Mouse (Mus musculus): ENCODE results near the gene A530084C06Rik. TPM values are rescaled to one million over a fixed set of nuclear protein-coding genes. Genes with fewer than 3 reads are reported as not detected.

A530084C06Rik gene
- polyA plus RNA-seq, 1 experiment from 2014 or later: not detected

DNA sequence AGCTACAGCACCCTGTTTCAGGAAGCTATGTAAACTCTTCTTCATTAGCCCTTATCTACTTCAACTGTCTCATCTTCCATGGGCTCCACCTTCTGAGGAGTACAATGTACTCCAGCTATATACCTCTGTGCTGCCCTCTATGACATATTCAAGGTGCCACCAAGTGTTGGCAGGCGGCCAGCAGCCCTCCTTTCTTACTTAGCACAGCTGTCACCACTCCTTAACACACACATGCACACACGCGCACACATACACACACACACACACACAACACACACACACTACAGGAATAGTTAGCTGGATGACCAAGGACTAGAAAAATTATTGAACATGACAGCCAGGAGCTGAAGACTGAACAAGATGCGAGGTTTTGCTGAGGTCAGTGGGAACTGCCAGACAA, 34.2 kb downstream of the A530084C06Rik start:
- Histone ChIP-seq H3K4me1 (no peaks in the 10 kb centered on the region), H3K27ac (replicated peaks) (no peak overlapping the region), H3K9me3 (replicated peaks) (no peaks in the 10 kb centered on the region), H3K27me3 (ENCODE audit: low read depth, poor library complexity, severe bottlenecking) (no peaks in the 10 kb centered on the region), H3K4me3 (no peak overlapping the region), H3K36me3 (no peaks in the 10 kb centered on the region)
- WGBS: 89% methylated on average over 4 of the region's 4 CpGs
- DNase-seq (ENCODE audit: low spot score): no peak

DNA sequence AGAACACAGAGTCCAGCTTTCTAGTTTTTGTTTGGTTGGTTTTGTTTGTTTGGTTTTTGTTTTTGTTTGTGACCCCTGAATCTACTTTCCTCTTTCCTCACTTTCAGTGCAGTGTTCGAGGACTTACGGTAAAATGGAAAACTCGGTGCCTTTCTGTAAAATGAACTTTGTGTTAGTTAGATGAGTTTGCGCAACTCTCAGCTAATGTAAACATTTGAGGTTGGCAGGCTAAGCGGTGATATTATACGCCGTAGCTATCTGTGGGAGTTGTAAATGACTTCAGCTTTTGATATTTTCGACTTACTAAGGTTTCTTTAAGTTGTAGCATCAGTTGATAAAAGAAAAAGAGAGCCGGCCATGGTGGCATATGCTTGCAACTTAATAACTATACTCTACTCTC, 40.2 kb downstream of the A530084C06Rik start:
- no peak for DNase-seq (ENCODE audit: low spot score)
- 92% methylated on average over 9 of the region's 9 CpGs for WGBS
- Histone ChIP-seq H3K36me3 (no peaks in the 10 kb centered on the region), H3K4me3 (no peak overlapping the region), H3K4me1 (no peaks in the 10 kb centered on the region), H3K27me3 (ENCODE audit: low read depth, poor library complexity, severe bottlenecking) (no peaks in the 10 kb centered on the region), H3K27ac (replicated peaks) (no peak overlapping the region), H3K9me3 (replicated peaks) (no peaks in the 10 kb centered on the region)

DNA sequence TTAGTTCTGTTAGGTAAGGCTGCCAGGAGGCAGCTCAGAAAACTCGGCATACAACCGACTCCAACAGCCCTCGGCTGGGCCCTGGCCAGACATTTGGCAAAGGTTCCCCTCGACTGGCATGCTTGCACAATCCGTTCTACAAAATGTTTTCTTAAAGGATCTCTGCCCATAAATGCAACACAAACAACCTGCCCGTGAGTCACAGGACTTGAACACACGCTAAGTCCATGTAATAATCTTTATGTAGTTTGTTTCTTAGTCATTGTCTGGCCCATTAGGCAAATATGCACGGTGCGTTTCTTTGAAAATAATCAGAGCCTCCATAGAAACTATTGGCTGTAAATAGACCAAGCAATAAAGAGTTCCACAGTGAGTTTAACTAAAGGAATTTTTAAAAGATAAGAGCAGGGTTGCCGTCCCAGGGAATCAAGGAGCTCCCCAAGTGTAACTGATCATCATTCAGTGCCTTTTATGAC, 40.7 kb downstream of the A530084C06Rik start:
- no peak overlapping the region for H3K27ac ChIP-seq (replicated peaks)
- H3K36me3 ChIP-seq: no peaks in the 10 kb centered on the region
- WGBS: 81% methylated on average over 10 of the region's 10 CpGs
- no peaks in the 10 kb centered on the region for H3K4me1 ChIP-seq
- H3K9me3 ChIP-seq (replicated peaks): no peaks in the 10 kb centered on the region
- DNase-seq (ENCODE audit: low spot score): no peak
- H3K27me3 ChIP-seq (ENCODE audit: low read depth, poor library complexity, severe bottlenecking): no peaks in the 10 kb centered on the region
- H3K4me3 ChIP-seq: no peak overlapping the region

DNA sequence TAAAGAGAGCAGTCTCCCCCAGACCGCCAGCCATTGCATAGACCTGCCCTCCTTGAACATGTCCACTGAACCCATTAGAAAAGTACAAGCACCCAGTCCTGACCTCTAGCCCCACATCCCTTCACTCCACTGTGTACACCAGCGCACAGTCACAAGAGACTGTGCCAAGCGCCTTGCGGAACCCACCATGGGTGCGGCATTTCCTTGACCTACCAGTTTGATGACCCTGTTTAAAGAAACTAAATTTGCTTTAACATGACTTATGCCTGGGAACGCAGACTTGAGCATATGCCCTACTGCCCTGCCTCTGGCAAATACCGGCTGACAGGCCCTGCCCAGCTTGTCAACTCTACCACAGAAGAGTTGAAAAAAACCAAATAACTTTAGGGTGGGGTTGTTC, 43.9 kb downstream of the A530084C06Rik start:
- Histone ChIP-seq H3K4me1 (no peaks in the 10 kb centered on the region), H3K4me3 (no peak overlapping the region), H3K9me3 (replicated peaks) (no peaks in the 10 kb centered on the region), H3K27ac (replicated peaks) (no peak overlapping the region), H3K27me3 (ENCODE audit: low read depth, poor library complexity, severe bottlenecking) (no peaks in the 10 kb centered on the region), H3K36me3 (no peaks in the 10 kb centered on the region)
- no peak for DNase-seq (ENCODE audit: low spot score)
- 96% methylated on average over 7 of the region's 7 CpGs for WGBS

DNA sequence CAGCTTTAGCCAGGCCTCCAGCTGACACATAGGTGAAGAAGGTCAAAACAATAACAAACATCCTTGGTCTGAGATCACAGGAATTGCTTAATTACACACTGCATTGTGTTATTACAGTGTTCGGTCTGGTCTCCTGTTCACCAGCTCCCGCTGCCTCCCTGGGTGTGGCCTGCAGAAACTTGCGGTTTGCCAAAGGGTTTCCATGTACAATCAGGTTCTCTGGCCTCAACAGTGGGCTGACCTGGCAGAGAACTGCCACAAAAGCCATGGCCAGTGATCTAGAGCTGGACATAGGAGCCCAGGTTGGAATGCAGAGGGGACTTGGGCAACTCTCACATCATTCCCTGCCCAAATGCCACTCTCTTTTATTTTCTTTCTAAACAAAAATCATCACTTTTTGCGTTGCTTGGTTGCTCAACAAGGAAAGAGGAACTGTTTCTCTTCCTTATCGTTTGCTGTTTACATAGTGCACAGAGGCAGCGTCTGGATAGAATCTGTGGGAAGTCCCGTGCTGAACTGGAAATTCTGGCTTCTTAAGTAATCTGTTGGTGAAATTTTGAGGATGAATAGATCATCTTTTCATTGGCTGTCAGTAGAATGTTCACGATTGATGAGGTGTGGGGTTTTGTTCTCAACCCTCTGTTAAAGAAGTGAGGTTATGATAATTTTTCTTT, 52.5 kb downstream of the A530084C06Rik start:
- 79% methylated on average over 8 of the region's 8 CpGs for WGBS
- H3K27me3 ChIP-seq (ENCODE audit: low read depth, poor library complexity, severe bottlenecking): no peaks in the 10 kb centered on the region
- no peaks in the 10 kb centered on the region for H3K4me1 ChIP-seq
- no peaks in the 10 kb centered on the region for H3K36me3 ChIP-seq
- no peak for DNase-seq (ENCODE audit: low spot score)
- H3K4me3 ChIP-seq: no peak overlapping the region
- no peaks in the 10 kb centered on the region for H3K9me3 ChIP-seq (replicated peaks)
- H3K27ac ChIP-seq (replicated peaks): no peak overlapping the region

Other genes with a start within 250 kb of the A530084C06Rik start
- gene Foxq1, start 3.2 kb downstream of the A530084C06Rik start, polyA plus RNA-seq (2016; fragmentation: Nextera tagmentation; extraction: Ambion mirVana): 0.70 and 1.5 TPM in 2 replicates
- 7.0 and 7.1 TPM in 2 replicates for gene Foxf2, start 66.5 kb upstream of the A530084C06Rik start, polyA plus RNA-seq (2016; fragmentation: Nextera tagmentation; extraction: Ambion mirVana)
- 2.1 and 2.2 TPM in 2 replicates for gene Foxc1, start 247.3 kb upstream of the A530084C06Rik start, polyA plus RNA-seq (2016; fragmentation: Nextera tagmentation; extraction: Ambion mirVana)

Measured in midbrain, embryonic 10.5 days (tissue).